Mouse (Mus musculus) myocyte (in vitro differentiated cells): ENCODE data around the gene Kif26b. TPM values are rescaled to one million over a fixed set of nuclear protein-coding genes. Genes with fewer than 3 reads are reported as not detected.

Experiments
- H3K27me3 ChIP-seq: one replicate; pipeline ENCODE4 v1.6.1; 2011; ENCODE audit not compliant: control insufficient read depth, insufficient read depth, insufficient read length
- H3K36me3 ChIP-seq: one replicate; pipeline ENCODE4 v1.6.1; 2011; ENCODE audit not compliant: control insufficient read depth, insufficient read depth
- H3K4me2 ChIP-seq: one replicate; pipeline ENCODE4 v1.6.1; 2011; ENCODE audit warnings: low read depth, control low read depth
- H3K4me3 ChIP-seq: one replicate; pipeline ENCODE4 v1.5.1; 2011; ENCODE audit warnings: mild to moderate bottlenecking, control low read depth, moderate library complexity
- H3K79me2 ChIP-seq: one replicate; pipeline ENCODE4 v1.6.1; 2011; ENCODE audit not compliant: control insufficient read depth, insufficient read depth
- H3ac ChIP-seq: one replicate; pipeline ENCODE4 v1.6.1; 2011; ENCODE audit not compliant: control insufficient read depth, insufficient read length
- CEBPB ChIP-seq: IDR thresholded peaks from 2 replicates; pipeline ENCODE4 v1.6.1; 2011; ENCODE audit warnings: mild to moderate bottlenecking, moderate library complexity; ENCODE audit not compliant: poor library complexity, insufficient read depth, severe bottlenecking
- E2F4 ChIP-seq: IDR thresholded peaks from one replicate; pipeline ENCODE4 v1.6.1; 2011; ENCODE audit warnings: mild to moderate bottlenecking, control low read depth, moderate library complexity; ENCODE audit not compliant: insufficient read depth
- MAX ChIP-seq: IDR thresholded peaks from one replicate; pipeline ENCODE4 v1.6.1; 2011; ENCODE audit warnings: low read depth, mild to moderate bottlenecking, control low read depth
- MYOD1 ChIP-seq, 3 experiments: IDR thresholded peaks; one replicate each; pipeline ENCODE4 v1.6.1; 2011; ENCODE audit warnings: control low read depth in 2 of 3, low read depth in 2 of 3, mild to moderate bottlenecking in 2 of 3, moderate library complexity in 1 of 3; ENCODE audit not compliant: insufficient read length in 2 of 3, control insufficient read depth in 1 of 3
- MYOG ChIP-seq, 3 experiments: IDR thresholded peaks; one replicate each; pipeline ENCODE4 v1.6.1; 2011; ENCODE audit warnings: control low read depth in 2 of 3, low read depth in 2 of 3, mild to moderate bottlenecking in 2 of 3; ENCODE audit not compliant: insufficient read length in 2 of 3, control insufficient read depth in 1 of 3, insufficient read depth in 1 of 3
- POLR2A ChIP-seq: IDR thresholded peaks from one replicate; pipeline ENCODE4 v1.6.1; 2011; ENCODE audit warnings: low read depth, mild to moderate bottlenecking, control low read depth, moderate library complexity; ENCODE audit not compliant: insufficient read length
- POLR2AphosphoS2 ChIP-seq: IDR thresholded peaks from one replicate; pipeline ENCODE4 v1.6.1; 2011; ENCODE audit warnings: low read depth, control low read depth; ENCODE audit not compliant: insufficient read length
- REST ChIP-seq: IDR thresholded peaks from one replicate; pipeline ENCODE4 v1.6.1; 2011; ENCODE audit warnings: mild to moderate bottlenecking, control low read depth, moderate library complexity; ENCODE audit not compliant: insufficient read depth, insufficient read length
- SRF ChIP-seq: IDR thresholded peaks from one replicate; pipeline ENCODE4 v1.6.1; 2011; ENCODE audit warnings: low read depth; ENCODE audit not compliant: control insufficient read depth, insufficient read length
- TCF12 ChIP-seq: IDR thresholded peaks from one replicate; pipeline ENCODE4 v1.6.1; 2011; ENCODE audit warnings: mild to moderate bottlenecking, control low read depth; ENCODE audit not compliant: poor library complexity, insufficient read depth, severe bottlenecking
- TCF3 ChIP-seq: IDR thresholded peaks from one replicate; pipeline ENCODE4 v1.6.1; 2011; ENCODE audit warnings: low read depth, control low read depth; ENCODE audit not compliant: insufficient read length
- USF1 ChIP-seq: IDR thresholded peaks from one replicate; pipeline ENCODE4 v1.6.1; 2011; ENCODE audit warnings: low read depth, mild to moderate bottlenecking, control low read depth, moderate library complexity
- polyA plus RNA-seq: library from polyadenylated mRNA; unstranded; fragments of >200 nt; fragmentation: generic; extraction: Trizol; gene quantifications from one replicate; pipeline ENCODE4 v1.2.1, GENCODE M21; 2012; ENCODE audit warnings: missing spikeins

Kif26b gene
- polyA plus RNA-seq, 1 experiment = 5.9 TPM

DNA sequence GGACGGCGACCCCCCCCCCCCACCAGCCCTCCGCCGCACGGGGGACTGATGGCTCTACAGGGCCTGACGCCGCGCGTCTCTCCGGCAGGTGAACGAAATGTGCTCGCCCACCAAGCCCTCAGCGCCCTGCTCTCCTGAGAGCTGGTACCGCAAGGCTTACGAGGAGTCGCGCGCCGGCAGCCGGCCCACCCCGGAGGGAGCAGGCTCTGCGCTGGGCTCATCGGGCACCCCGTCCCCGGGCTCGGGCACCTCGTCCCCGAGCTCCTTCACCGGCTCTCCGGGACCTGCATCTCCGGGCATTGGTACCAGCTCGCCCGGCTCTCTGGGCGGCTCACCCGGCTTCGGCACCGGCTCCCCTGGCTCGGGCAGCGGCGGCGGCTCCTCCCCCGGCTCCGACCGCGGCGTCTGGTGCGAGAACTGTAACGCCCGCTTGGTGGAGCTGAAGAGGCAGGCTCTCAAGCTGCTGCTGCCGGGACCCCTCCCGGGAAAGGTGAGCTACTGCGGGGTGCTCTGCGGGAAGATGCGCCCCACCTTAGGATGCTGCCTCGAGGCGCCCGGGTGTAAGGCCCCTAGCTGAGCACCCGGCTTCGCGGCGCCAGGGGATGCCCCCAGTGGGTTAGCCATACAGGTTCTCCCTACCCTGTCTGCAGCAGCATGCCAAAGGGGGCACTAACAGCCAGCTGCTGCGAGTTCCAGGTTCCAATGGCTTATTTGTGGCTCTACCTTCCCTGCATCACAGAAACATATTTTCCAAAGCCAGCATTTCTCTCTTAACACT, 1.6 kb downstream of the Kif26b start:
- peak overlapping the region; percentile 76 for H3K4me3 ChIP-seq
- H3K36me3 ChIP-seq = peaks cover 3% of the 10 kb centered on the region
- peak overlapping the region; percentile 61 for H3ac ChIP-seq
- no peak for TF ChIP-seq USF1
- TF ChIP-seq MYOG (IDR thresholded peaks at IDR 0.05; ENCODE audit: control insufficient read depth in 1 of 3, insufficient read depth in 1 of 3, insufficient read length in 2 of 3, low read depth in 2 of 3) = peak in 1 of 3 experiments; percentile 19
- no peak for TF ChIP-seq SRF
- TF ChIP-seq REST = no peak
- no peak for TF ChIP-seq TCF12
- H3K4me2 ChIP-seq = peak overlapping the region; percentile 100
- no peaks in the 10 kb centered on the region for H3K27me3 ChIP-seq
- peaks cover 5% of the 10 kb centered on the region for H3K79me2 ChIP-seq

GRCm38 (mm10) chr1:178540247-178540646, 11.3 kb downstream of the Kif26b start:
- H3ac ChIP-seq = no peak overlapping the region
- no peaks in the 10 kb centered on the region for H3K27me3 ChIP-seq
- TF ChIP-seq MYOD1 (IDR thresholded peaks at IDR 0.05; ENCODE audit: control insufficient read depth in 1 of 3, insufficient read length in 2 of 3, low read depth in 2 of 3) = peak in 2 of 3 experiments; percentile 54 to 72
- TF ChIP-seq SRF = no peak
- no peak for TF ChIP-seq REST
- TF ChIP-seq MAX = no peak
- TF ChIP-seq USF1 = no peak
- TF ChIP-seq CEBPB = no peak
- peak in 2 of 3 experiments; percentile 46 to 48 for TF ChIP-seq MYOG (IDR thresholded peaks at IDR 0.05; ENCODE audit: control insufficient read depth in 1 of 3, insufficient read depth in 1 of 3, insufficient read length in 2 of 3, low read depth in 2 of 3)
- no peak for TF ChIP-seq POLR2AphosphoS2
- TF ChIP-seq POLR2A = no peak
- TF ChIP-seq TCF3 = no peak
- no peak for TF ChIP-seq E2F4
- peak; percentile 4 for TF ChIP-seq TCF12
- H3K4me2 ChIP-seq = peak overlapping the region; percentile 16
- H3K4me3 ChIP-seq = no peak overlapping the region
- H3K36me3 ChIP-seq = peaks cover 1% of the 10 kb centered on the region
- no peaks in the 10 kb centered on the region for H3K79me2 ChIP-seq

- H3K27me3 ChIP-seq = no peaks in the 10 kb centered on the region
- H3K36me3 ChIP-seq = no peaks in the 10 kb centered on the region
- H3K79me2 ChIP-seq = no peaks in the 10 kb centered on the region
- H3K4me3 ChIP-seq = no peak overlapping the region
- peak in 1 of 3 experiments; percentile 30 for TF ChIP-seq MYOG (IDR thresholded peaks at IDR 0.05; ENCODE audit: control insufficient read depth in 1 of 3, insufficient read depth in 1 of 3, insufficient read length in 2 of 3, low read depth in 2 of 3)
- TF ChIP-seq MYOD1 (IDR thresholded peaks at IDR 0.05; ENCODE audit: control insufficient read depth in 1 of 3, insufficient read length in 2 of 3, low read depth in 2 of 3) = peak in 2 of 3 experiments; percentile 90 to 96
- TF ChIP-seq SRF = no peak
- H3ac ChIP-seq = no peak overlapping the region
- H3K4me2 ChIP-seq = no peak overlapping the region
These were observed 13.5 kb downstream of the Kif26b start for GRCm38 (mm10) chr1:178542415-178542814.

- no peak overlapping the region for H3ac ChIP-seq
- no peak overlapping the region for H3K4me3 ChIP-seq
- no peaks in the 10 kb centered on the region for H3K27me3 ChIP-seq
- H3K36me3 ChIP-seq = no peaks in the 10 kb centered on the region
- no peaks in the 10 kb centered on the region for H3K79me2 ChIP-seq
- peak overlapping the region; percentile 45 for H3K4me2 ChIP-seq
- no peak for TF ChIP-seq POLR2AphosphoS2
- TF ChIP-seq TCF3 = no peak
- no peak for TF ChIP-seq POLR2A
- no peak for TF ChIP-seq SRF
- no peak for TF ChIP-seq USF1
These were observed 14.3 kb downstream of the Kif26b start for GRCm38 (mm10) chr1:178542990-178543944.

- Histone ChIP-seq H3K4me2 (peak overlapping the region; percentile 45), H3K79me2 (no peaks in the 10 kb centered on the region), H3K36me3 (no peaks in the 10 kb centered on the region), H3K4me3 (no peak overlapping the region), H3ac (no peak overlapping the region), H3K27me3 (no peaks in the 10 kb centered on the region)
- TF ChIP-seq CEBPB = no peak
- TF ChIP-seq TCF3 = no peak
- no peak for TF ChIP-seq POLR2AphosphoS2
- TF ChIP-seq MYOG (IDR thresholded peaks at IDR 0.05; ENCODE audit: control insufficient read depth in 1 of 3, insufficient read depth in 1 of 3, insufficient read length in 2 of 3, low read depth in 2 of 3) = no peak
- no peak for TF ChIP-seq MAX
- TF ChIP-seq POLR2A = no peak
- no peak for TF ChIP-seq USF1
- no peak for TF ChIP-seq SRF
- TF ChIP-seq REST = no peak
- no peak for TF ChIP-seq E2F4
- TF ChIP-seq TCF12 = no peak
- TF ChIP-seq MYOD1 (IDR thresholded peaks at IDR 0.05; ENCODE audit: control insufficient read depth in 1 of 3, insufficient read length in 2 of 3, low read depth in 2 of 3) = no peak
These were observed 15.7 kb downstream of the Kif26b start for GRCm38 (mm10) chr1:178544585-178544984.
